Mouse (Mus musculus) kidney, adult 18-20 months (tissue): Measurements from ENCODE around the gene Frmd5.

Experiments
- DNase-seq: peaks from one replicate; pipeline ENCODE4 v3.0.0; 2021

Frmd5 gene

DNA sequence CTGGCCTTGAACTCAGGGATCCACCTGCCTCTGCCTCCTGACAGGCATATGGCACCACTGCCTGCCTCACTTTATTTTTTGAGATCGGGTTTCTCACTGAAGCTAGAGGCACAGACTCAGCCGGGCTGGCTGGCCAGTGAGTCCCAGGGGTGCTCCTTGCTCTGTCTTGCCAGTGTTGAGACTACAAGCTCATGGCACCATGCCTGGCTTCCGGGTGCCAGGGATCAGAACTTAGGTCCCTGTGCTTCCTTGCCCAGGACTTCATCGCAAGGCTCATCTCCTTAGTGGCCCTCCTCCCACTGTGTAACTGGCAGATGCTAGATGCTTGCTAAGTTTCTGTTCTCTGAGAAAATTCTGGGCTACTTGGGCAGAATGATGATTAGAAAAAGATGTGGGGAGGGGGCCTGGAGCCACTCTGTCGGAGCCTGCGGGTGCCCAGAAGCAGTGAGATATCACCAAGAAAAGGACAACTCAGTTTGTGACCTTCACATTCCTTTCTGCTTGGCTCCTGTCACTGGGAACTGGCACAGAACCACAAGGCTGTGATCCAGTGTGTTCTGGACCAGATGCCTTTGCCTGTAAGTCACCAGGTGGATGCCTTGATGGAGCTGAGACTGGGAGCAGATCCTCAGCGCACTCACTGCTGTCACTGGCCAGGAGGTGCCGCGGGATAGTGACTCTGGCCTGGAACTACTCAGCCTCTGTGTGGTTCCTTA, 192.2 kb downstream of the Frmd5 start:
- DNase-seq = no peak

- DNase-seq = no peak
Observed at GRCm38 (mm10) chr2:121612112-121612511, 194.8 kb downstream of the Frmd5 start.

DNA sequence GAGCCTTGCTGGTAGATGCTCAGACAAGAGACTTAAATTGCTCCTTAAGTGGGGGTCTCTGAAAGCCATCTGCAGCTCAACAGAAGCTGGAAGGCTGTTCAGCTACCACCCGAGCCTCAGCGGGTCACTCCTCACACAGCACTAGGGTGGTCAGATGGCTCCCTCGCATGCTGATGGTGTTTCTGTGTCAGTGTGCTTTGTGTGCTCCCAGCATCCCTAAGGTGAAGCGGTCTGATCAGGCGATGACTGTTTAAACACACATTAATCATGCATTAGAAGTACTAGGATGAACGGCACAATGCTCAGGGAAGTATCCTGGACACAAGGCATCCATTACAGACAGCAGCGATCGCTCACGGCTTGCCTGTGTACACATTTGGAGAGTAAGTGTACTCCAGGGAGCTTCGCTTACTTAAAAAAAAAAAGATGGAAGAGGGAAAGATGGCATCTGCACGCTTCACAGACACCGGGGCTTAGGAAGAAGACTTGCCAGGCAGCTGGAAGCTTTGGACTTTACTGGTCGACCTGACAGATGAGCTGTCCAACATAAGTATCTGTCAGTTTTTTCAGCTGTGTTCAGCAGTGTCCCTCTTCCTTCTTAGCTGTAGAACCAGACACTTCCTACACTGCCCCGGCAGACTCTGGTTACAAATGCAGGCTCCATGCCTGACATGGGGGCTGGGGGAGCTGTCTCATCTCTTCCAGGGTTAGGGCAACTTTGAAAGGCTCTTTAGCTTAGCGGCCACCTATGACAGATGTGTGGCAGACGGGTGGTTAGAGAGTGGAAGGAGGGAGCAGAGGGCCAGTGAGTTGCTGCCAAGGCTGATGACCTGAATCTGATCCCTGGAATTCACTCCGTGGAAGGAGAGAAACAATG, 196.6 kb downstream of the Frmd5 start:
- DNase-seq = no peak

DNA sequence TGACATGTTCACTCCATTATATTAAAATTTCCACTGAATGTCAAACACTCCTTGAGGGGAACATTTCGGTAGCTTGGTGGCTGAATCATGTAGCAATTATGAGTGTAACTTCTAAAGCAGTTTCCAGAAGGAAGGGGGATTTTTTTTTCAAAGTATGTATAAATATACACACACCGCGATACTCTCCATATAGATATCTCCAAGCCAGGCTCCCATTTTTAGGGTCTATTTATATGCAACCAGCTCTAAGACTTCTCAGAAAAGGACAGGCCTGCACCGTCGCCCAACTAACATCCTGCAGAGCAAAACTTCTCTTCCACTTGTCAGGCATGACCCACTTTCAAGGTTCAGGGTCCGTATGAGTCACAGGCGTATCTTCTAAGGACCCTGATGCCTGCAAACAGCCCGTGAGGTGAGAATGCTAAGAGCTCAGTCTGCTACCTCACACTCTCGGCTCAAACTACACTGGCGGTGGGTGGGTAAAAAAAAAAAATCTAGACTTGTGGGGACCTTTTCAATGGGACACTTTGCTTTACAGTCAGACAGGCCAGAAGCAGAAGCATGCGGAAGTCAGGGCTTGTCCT, 197.7 kb downstream of the Frmd5 start:
- no peak for DNase-seq

DNA sequence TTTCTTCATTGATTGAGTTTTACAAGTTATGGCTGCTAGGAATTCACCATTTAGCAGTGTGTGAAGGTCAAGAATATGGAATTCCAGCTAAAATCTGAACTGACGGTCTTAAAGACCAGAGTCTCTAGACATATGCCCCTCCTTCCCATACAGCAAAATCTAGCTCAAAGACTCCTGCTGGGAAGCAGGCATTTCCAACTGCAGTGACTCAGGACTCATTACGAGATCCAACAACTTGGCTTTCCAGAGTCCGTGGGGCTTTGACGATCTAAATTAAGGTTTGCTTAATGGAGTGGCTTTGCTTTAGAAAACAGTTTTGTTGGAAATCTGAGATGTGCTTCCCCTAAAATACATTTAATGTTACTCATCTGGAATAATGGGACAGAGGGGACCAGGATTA, 204.5 kb downstream of the Frmd5 start:
- no peak for DNase-seq

DNA sequence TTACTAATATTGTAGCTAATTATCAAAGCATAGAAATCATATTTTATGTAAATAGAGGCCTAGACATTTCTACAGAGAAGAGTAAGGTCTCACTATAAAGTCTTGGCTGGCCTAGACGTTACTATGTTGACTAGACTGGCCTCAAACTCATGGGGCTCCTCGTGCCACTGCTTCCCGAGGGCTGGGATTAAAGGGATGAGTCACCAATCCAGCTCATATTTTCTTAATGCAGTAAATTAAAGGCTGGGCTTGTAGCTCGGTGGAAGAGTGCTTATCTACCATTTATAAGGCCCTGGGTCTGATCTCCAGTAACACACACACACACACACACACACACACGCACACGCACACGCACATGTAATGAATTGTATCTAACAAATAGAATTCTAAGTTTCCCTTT, 205.3 kb downstream of the Frmd5 start:
- DNase-seq = no peak

DNA sequence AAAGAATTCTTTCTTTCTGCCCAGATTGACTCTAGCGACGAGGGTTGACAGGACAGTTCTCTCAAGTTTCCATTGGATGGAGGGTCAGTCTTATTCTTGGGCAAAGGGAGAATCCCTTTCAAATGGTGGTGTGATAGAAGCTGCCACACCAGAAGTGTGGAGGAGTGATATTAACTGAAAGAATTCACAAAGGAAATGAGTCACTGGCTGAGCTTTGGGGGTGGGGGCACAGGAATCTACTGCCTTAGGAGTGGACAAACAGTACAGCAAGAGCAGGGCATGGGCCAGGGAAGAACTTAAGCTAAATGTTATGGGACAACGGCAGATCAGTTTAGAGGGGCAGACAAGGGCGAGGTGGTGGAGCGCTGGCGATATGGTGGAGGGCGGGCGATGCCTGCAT, 206.2 kb downstream of the Frmd5 start:
- no peak for DNase-seq

DNA sequence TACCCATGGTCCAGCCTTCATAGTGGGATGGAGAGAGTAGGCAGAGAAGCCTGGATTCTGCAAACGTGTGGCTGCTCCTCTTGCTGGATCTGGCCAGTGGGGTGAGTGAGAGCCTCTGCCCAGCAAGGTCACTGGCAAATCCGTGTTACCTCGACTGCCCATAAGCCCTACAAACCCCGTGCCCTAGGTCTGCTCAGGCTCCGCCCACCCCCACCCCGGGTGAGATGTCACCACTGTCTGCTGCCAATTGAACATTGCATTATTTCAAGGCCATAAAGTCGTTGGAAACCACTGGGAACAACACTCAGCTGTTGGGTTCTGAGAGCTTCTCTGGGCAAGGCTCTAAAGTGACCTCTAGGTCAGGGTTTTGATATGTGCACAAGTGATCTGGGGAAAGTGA, 208.6 kb downstream of the Frmd5 start:
- no peak for DNase-seq

DNA sequence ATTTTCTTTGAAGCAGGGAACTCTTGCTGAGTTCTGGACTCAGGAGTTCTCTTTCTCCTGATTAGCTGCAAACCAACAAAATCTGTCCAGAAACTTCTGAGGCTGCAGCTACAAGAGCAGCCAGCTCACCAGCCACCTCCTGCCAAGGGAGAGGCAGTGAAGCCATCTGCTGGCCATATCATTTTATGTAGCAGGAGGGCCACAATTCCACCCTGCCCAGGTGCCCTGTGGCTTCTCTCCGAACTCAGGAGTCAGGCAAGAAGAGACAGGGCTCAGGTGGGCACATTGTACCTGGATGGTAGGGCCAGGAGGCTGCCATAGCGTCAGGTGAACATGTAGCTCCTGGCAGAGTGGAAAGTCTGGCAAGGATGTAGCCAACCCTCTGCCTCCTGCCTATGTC, 210.3 kb downstream of the Frmd5 start:
- no peak for DNase-seq

GRCm38 (mm10) chr2:121594660-121595291, 212.1 kb downstream of the Frmd5 start:
- no peak for DNase-seq

DNA sequence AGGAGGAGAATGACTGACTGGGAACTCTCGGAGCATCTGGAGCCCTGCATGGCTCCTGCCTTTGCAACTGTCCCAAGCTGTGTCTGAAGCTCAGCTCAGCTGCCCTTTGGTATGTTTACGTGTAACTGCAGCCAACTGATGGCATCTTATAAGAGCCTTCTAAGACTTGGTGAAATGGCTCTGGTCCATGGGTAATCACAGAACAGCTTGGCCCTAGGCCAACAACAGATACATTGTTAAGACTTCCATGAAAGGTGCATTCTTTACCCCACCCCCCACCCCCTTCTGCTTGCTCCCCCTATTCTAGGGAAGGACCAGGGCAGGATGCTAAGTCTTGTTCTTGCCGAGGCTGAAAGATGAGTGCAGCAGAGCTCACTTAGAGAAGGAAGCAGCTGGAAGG, 212.8 kb downstream of the Frmd5 start:
- no peak for DNase-seq

GRCm38 (mm10) chr2:121588309-121588694, 218.6 kb downstream of the Frmd5 start:
- DNase-seq = no peak

- no peak for DNase-seq
Observed at GRCm38 (mm10) chr2:121587523-121588308, 219.2 kb downstream of the Frmd5 start.

GRCm38 (mm10) chr2:121584705-121585104, 222.2 kb downstream of the Frmd5 start:
- no peak for DNase-seq

DNA sequence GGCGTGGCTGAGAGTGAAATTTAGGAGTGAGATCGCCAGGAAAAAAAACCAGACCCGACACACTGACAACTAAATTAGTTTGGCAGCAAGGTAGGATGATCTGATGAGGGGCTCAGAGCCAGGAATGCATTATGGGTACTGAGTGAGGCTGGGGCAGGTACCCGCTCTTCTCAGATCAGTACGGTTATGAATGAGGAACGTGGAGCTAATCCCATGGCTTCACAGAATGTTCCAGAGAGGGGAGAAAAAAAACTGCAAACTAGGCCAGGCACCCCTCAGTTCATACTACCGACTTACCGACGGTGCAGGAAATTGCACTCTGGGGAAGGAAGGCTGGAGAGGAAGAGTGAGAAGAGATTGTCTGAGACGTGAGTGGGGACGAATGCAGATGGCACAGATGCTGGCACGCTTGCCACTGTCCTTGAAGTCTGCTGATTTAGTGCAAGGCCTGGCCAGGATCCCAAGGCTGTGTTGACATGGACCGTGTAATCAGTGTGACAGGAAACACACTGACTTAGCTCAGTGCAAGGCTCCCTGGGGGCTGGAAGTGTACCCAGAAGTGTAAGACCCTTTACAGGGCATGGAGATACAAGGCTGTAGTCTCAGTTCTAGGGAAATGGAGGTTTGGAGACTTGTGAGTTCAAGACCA, 223.3 kb downstream of the Frmd5 start:
- peak; percentile 33 for DNase-seq

DNA sequence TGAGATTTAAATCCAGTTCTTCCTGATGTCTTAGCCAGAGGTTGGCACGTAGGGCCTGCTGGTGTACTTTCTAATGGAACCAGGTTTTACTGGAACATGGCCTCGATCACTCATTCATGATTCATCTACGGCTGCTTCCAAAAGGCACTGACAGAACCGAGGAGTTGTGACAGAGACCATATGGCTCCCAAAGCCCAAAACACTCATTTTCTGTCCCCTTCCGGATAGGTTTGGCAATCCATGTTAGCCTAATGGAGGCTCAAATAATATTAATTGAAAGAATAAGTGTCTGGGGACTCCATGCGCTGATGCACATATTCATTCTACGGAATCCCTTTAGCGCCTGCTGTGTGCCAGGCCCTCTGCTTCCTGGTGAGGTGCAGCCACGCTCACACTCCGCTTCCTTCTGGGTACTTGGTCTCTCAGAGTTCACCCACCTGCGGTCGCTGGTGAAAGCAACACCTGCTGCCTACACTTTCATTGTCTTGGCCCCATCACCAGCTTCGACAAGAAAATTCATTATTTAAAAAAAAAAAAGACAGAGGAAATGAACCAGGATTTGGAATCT, 224.0 kb downstream of the Frmd5 start:
- DNase-seq = no peak

GRCm38 (mm10) chr2:121575741-121576201, 231.1 kb downstream of the Frmd5 start:
- no peak for DNase-seq

DNA sequence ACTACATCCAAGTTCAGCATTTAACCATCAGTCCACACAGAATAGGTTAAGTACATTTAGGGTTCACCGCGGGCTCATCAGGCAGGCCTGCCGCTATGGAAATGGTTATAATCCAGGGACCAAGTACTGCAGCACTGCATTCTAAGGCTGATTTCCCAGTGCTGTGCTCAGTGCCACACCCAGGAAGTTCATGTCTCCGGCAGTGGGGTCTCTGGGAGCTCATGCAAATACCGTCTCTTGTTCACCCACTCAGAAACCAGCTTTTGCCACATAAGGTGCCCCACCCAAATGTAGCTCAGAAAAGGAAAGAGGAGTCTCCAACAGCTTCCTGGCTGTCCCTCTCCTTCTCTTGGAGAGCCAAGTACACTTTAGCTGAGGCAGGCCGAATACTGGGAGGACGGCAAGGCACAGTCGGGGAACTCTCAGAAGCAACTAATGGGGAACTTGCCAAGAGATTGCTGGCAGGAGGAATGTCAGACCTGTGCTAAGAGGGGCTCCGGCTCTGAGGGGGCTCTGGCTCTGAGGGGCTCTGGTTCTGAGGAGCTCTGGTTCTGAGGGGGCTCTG, 232.7 kb downstream of the Frmd5 start:
- DNase-seq = no peak

GRCm38 (mm10) chr2:121571780-121572179, 235.1 kb downstream of the Frmd5 start:
- DNase-seq = peak; percentile 73

DNA sequence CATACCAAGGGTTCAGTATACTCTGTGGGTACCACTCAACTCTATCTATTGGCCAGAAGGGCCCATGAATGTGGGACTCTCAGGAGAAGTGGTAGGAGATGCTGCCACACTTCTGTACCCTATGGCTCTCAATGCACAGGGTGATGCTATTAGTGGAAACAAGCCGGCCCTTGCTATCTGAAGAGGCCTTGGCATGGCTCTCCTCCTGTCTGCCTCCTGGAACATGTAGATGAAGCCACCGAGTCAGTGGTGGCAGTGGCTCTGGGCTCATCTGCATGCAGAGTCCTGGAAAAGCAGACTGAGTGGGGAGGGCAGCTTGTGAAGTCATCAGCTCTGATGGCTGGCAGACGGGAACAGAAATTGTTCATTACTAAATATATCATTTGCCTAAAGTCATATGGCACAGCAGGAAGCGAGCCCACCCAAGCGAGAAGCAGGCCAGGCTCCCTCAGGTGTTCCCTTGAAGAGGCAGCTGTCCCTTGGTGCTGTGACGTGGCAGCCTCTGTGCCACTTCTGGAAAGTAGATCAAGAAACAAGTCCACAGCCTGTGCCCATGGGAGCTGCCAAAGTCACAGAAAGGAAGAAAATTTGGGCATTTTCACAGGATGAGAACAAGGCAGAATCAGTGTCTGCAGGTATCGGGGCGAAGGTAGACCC, 235.8 kb downstream of the Frmd5 start:
- no peak for DNase-seq

GRCm38 (mm10) chr2:121570049-121570448, 236.8 kb downstream of the Frmd5 start:
- no peak for DNase-seq
